Mouse (Mus musculus) G1E (cell line): Measurements from ENCODE around the gene Tmem88.

Experiments used
- CTCF ChIP-seq: IDR thresholded peaks from 2 replicates; pipeline ENCODE4 v1.5.1; 2012; ENCODE audit warnings: low read depth, low read length, inconsistent platforms, mixed read lengths
- GATA1 ChIP-seq: IDR thresholded peaks from 2 replicates; pipeline ENCODE4 v1.6.1; 2012; ENCODE audit warnings: borderline replicate concordance, low read length, inconsistent platforms, mixed read lengths
- GATA2 ChIP-seq: IDR thresholded peaks from 2 replicates; pipeline ENCODE4 v1.6.1; 2012; ENCODE audit warnings: low read depth, low read length, inconsistent platforms, borderline replicate concordance
- POLR2AphosphoS5 ChIP-seq: IDR thresholded peaks from 2 replicates; pipeline ENCODE4 v1.6.1; 2012; ENCODE audit warnings: low read depth, low read length, inconsistent platforms; ENCODE audit not compliant: insufficient replicate concordance
- TAL1 ChIP-seq: conservative IDR thresholded peaks from 2 replicates; pipeline ENCODE4 v1.6.1; 2012; ENCODE audit warnings: low read depth, low read length, inconsistent platforms, mixed read lengths

- TF ChIP-seq CTCF = no peak
- TF ChIP-seq GATA1 = no peak
- TF ChIP-seq TAL1 = no peak
- no peak for TF ChIP-seq POLR2AphosphoS5
- TF ChIP-seq GATA2 = no peak
Observed at GRCm38 (mm10) chr11:69368356-69369214, 29.4 kb downstream of the Tmem88 start.
